Mouse (Mus musculus): Measurements from ENCODE around the gene Ctxn2. TPM values are rescaled to one million over a fixed set of nuclear protein-coding genes. Genes with fewer than 3 reads are reported as not detected.

Ctxn2 gene
- total RNA-seq (2023; ENCODE audit: inconsistent age): not detected in 4 replicates

GRCm38 (mm10) chr2:125135903-125136811 lies at the start of gene Ctxn2:
TSS of gene Ctxn2 (plus strand) at chr2:125136692.

GRCm38 (mm10) chr2:125123477-125123852 lies 13.0 kb upstream of the Ctxn2 start, which contains the start of gene Myef2:
TSS of gene Myef2 (minus strand) at chr2:125123661.

GRCm38 (mm10) chr2:125152388-125152787 lies 15.9 kb downstream of the Ctxn2 start, which contains the start of gene Slc12a1:
TSS of gene Slc12a1 (plus strand) at chr2:125152505.

Other genes with a start within 250 kb of the Ctxn2 start
- not detected in 4 replicates for gene Slc24a5, start 68.6 kb upstream of the Ctxn2 start, total RNA-seq (2023; ENCODE audit: inconsistent age)
- 27.0 to 34.7 TPM (median 31.8 TPM) in 4 replicates for gene Myef2, start 13.0 kb upstream of the Ctxn2 start, total RNA-seq (2023; ENCODE audit: inconsistent age)
- not detected in 4 replicates for gene Slc12a1, start 15.8 kb downstream of the Ctxn2 start, total RNA-seq (2023; ENCODE audit: inconsistent age)
- gene Dut, start 110.5 kb downstream of the Ctxn2 start, total RNA-seq (2023; ENCODE audit: inconsistent age): 17.8 to 28.9 TPM (median 22.3 TPM) in 4 replicates

Measured in B cell, adult (primary cell).